Mouse (Mus musculus): ENCODE data around the gene Chmp4b. TPM values are rescaled to one million over a fixed set of nuclear protein-coding genes. Genes with fewer than 3 reads are reported as not detected.
A peak's percentile ranks its signal among the peaks of the same experiment; 100 is the strongest.

Gene Chmp4b
- polyA plus RNA-seq, 1 experiment, result 277 TPM

- DNase-seq (ENCODE audit: extremely low spot score in 1 of 2, low spot score in 1 of 2), result no peak
Measured at GRCm38 (mm10) chr2:154678995-154679394, 27.5 kb downstream of the Chmp4b start.

- no peak for DNase-seq (ENCODE audit: extremely low spot score in 1 of 2, low spot score in 1 of 2)
Measured at GRCm38 (mm10) chr2:154680337-154680736, 28.8 kb downstream of the Chmp4b start.

GRCm38 (mm10) chr2:154680941-154681340 lies 29.4 kb downstream of the Chmp4b start:
- DNase-seq (ENCODE audit: extremely low spot score in 1 of 2, low spot score in 1 of 2), result no peak

GRCm38 (mm10) chr2:154682712-154683111 lies 31.2 kb downstream of the Chmp4b start:
- no peak for DNase-seq (ENCODE audit: extremely low spot score in 1 of 2, low spot score in 1 of 2)

- DNase-seq (ENCODE audit: extremely low spot score in 1 of 2, low spot score in 1 of 2), result no peak
Measured at GRCm38 (mm10) chr2:154684901-154685470, 33.5 kb downstream of the Chmp4b start.

GRCm38 (mm10) chr2:154685772-154686171 lies 34.3 kb downstream of the Chmp4b start:
- DNase-seq (ENCODE audit: extremely low spot score in 1 of 2, low spot score in 1 of 2), result no peak

- DNase-seq (ENCODE audit: extremely low spot score in 1 of 2, low spot score in 1 of 2), result no peak
Measured at GRCm38 (mm10) chr2:154686819-154687218, 35.3 kb downstream of the Chmp4b start.

GRCm38 (mm10) chr2:154689391-154689790 lies 37.9 kb downstream of the Chmp4b start:
- no peak for DNase-seq (ENCODE audit: extremely low spot score in 1 of 2, low spot score in 1 of 2)

GRCm38 (mm10) chr2:154690959-154691358 lies 39.5 kb downstream of the Chmp4b start:
- no peak for DNase-seq (ENCODE audit: extremely low spot score in 1 of 2, low spot score in 1 of 2)

- DNase-seq (ENCODE audit: extremely low spot score in 1 of 2, low spot score in 1 of 2), result no peak
Measured at GRCm38 (mm10) chr2:154693186-154693940, 41.9 kb downstream of the Chmp4b start.

GRCm38 (mm10) chr2:154693941-154694256 lies 42.4 kb downstream of the Chmp4b start:
- DNase-seq (ENCODE audit: extremely low spot score in 1 of 2, low spot score in 1 of 2), result no peak

- no peak for DNase-seq (ENCODE audit: extremely low spot score in 1 of 2, low spot score in 1 of 2)
Measured at GRCm38 (mm10) chr2:154695690-154696089, 44.2 kb downstream of the Chmp4b start.

- DNase-seq (ENCODE audit: extremely low spot score in 1 of 2, low spot score in 1 of 2), result no peak
Measured at GRCm38 (mm10) chr2:154696660-154697059, 45.2 kb downstream of the Chmp4b start.

- no peak for DNase-seq (ENCODE audit: extremely low spot score in 1 of 2, low spot score in 1 of 2)
Measured at GRCm38 (mm10) chr2:154699360-154699759, 47.9 kb downstream of the Chmp4b start.

GRCm38 (mm10) chr2:154700177-154700576 lies 48.7 kb downstream of the Chmp4b start:
- no peak for DNase-seq (ENCODE audit: extremely low spot score in 1 of 2, low spot score in 1 of 2)

- DNase-seq (ENCODE audit: extremely low spot score in 1 of 2, low spot score in 1 of 2), result peak in 1 of 2 experiments; percentile 76
Measured at GRCm38 (mm10) chr2:154702637-154703315, 51.3 kb downstream of the Chmp4b start.

GRCm38 (mm10) chr2:154706526-154707280 lies 55.2 kb downstream of the Chmp4b start:
- DNase-seq (ENCODE audit: extremely low spot score in 1 of 2, low spot score in 1 of 2), result no peak

GRCm38 (mm10) chr2:154707284-154707683 lies 55.8 kb downstream of the Chmp4b start:
- DNase-seq (ENCODE audit: extremely low spot score in 1 of 2, low spot score in 1 of 2), result no peak

GRCm38 (mm10) chr2:154707830-154708385 lies 56.4 kb downstream of the Chmp4b start:
- no peak for DNase-seq (ENCODE audit: extremely low spot score in 1 of 2, low spot score in 1 of 2)

- no peak for DNase-seq (ENCODE audit: extremely low spot score in 1 of 2, low spot score in 1 of 2)
Measured at GRCm38 (mm10) chr2:154711701-154712100, 60.2 kb downstream of the Chmp4b start.

- DNase-seq (ENCODE audit: extremely low spot score in 1 of 2, low spot score in 1 of 2), result peak in 1 of 2 experiments; percentile 72
Measured at GRCm38 (mm10) chr2:154712271-154712677, 60.8 kb downstream of the Chmp4b start.

All from frontal cortex, adult 2 months (tissue).